Mouse (Mus musculus) CH12.LX (cell line): ENCODE measurements around the gene Tacc2. TPM values are rescaled to one million over a fixed set of nuclear protein-coding genes. Genes with fewer than 3 reads are reported as not detected.

Source experiments
- DNase-seq: peaks from one replicate; pipeline ENCODE4 v3.0.0-alpha.2; 2013; ENCODE audit errors: extremely low read depth
- H3K27ac ChIP-seq: 2 replicates; pipeline ENCODE4 v1.5.1; 2012; ENCODE audit warnings: low read depth, mild to moderate bottlenecking, control low read depth, moderate library complexity; ENCODE audit not compliant: insufficient read depth
- H3K27me3 ChIP-seq: replicated peaks from 2 replicates; pipeline ENCODE3; 2012; ENCODE audit warnings: inconsistent platforms
- H3K36me3 ChIP-seq, 2 experiments: replicated peaks in 1 of 2; 2 replicates each; pipeline versions ENCODE3 to v1.6.1; 2012; ENCODE audit warnings: inconsistent platforms in 1 of 2, low read length in 1 of 2, mild to moderate bottlenecking in 1 of 2, mixed read lengths in 1 of 2, moderate library complexity in 1 of 2; ENCODE audit not compliant: control insufficient read depth in 1 of 2, insufficient read depth in 1 of 2
- H3K4me1 ChIP-seq, 2 experiments: 2 replicates each; pipeline ENCODE4 v1.6.1; 2012; ENCODE audit warnings: inconsistent platforms in 1 of 2, moderate library complexity in 1 of 2; ENCODE audit not compliant: insufficient read depth in 2 of 2, control insufficient read depth in 1 of 2
- H3K4me2 ChIP-seq: 2 replicates; pipeline ENCODE4 v1.6.1; 2012; ENCODE audit warnings: low read depth, mild to moderate bottlenecking, control low read depth; ENCODE audit not compliant: poor library complexity, insufficient read depth, severe bottlenecking
- H3K4me3 ChIP-seq, 3 experiments: fragments of 150-350 bp in 1 of 3; sonication (generic) in 1 of 3; replicated peaks in 1 of 3; 2 replicates each; pipeline versions ENCODE3 to v1.5.1; 2011 to 2012; ENCODE audit warnings: low read depth in 2 of 3, low read length in 2 of 3, mild to moderate bottlenecking in 2 of 3, moderate library complexity in 2 of 3, control low read depth in 1 of 3, improper control_type of control experiment in 1 of 3, inconsistent platforms in 1 of 3, mixed read lengths in 1 of 3; ENCODE audit not compliant: poor library complexity in 1 of 3
- H3K79me2 ChIP-seq: replicated peaks from 2 replicates; pipeline ENCODE4 v1.6.1; 2012; ENCODE audit warnings: mild to moderate bottlenecking, moderate library complexity; ENCODE audit not compliant: control insufficient read depth, poor library complexity, insufficient read depth, severe bottlenecking; ENCODE audit errors: extremely low read depth
- H3K9ac ChIP-seq: 2 replicates; pipeline ENCODE4 v1.6.1; 2012; ENCODE audit warnings: low read depth, mild to moderate bottlenecking, control low read depth, moderate library complexity; ENCODE audit not compliant: insufficient read depth
- H3K9me3 ChIP-seq: replicated peaks from 2 replicates; pipeline ENCODE3; 2012; ENCODE audit warnings: low read length, inconsistent platforms, mixed read lengths
- CHD1 ChIP-seq: IDR thresholded peaks from 2 replicates; pipeline ENCODE4 v1.6.1; 2012; ENCODE audit warnings: low read depth, low read length, improper control_type of control experiment, inconsistent platforms
- CHD2 ChIP-seq: IDR thresholded peaks from 2 replicates; pipeline ENCODE4 v1.6.1; 2011; ENCODE audit warnings: low read length, improper control_type of control experiment
- CTCF ChIP-seq, 2 experiments: IDR thresholded peaks in 1 of 2; conservative IDR thresholded peaks in 1 of 2; 2 replicates each; pipeline ENCODE4 v1.5.1; 2011 to 2012; ENCODE audit warnings: low read depth in 2 of 2, low read length in 2 of 2, improper control_type of control experiment in 1 of 2, inconsistent platforms in 1 of 2, mild to moderate bottlenecking in 1 of 2, moderate library complexity in 1 of 2
- E2F4 ChIP-seq: IDR thresholded peaks from 2 replicates; pipeline ENCODE4 v1.6.1; 2011; ENCODE audit warnings: low read depth, low read length, improper control_type of control experiment; ENCODE audit not compliant: insufficient replicate concordance
- ELF1 ChIP-seq: IDR thresholded peaks from 2 replicates; pipeline ENCODE4 v1.6.1; 2014; ENCODE audit warnings: low read depth, mild to moderate bottlenecking, inconsistent platforms, low read length, improper control_type of control experiment
- EP300 ChIP-seq: IDR thresholded peaks from 2 replicates; pipeline ENCODE4 v1.6.1; 2011; ENCODE audit warnings: low read length, improper control_type of control experiment
- ETS1 ChIP-seq: conservative IDR thresholded peaks from 2 replicates; pipeline ENCODE4 v1.6.1; 2012; ENCODE audit warnings: low read depth, mild to moderate bottlenecking, inconsistent platforms, low read length, improper control_type of control experiment, moderate library complexity
- HCFC1 ChIP-seq: IDR thresholded peaks from 2 replicates; pipeline ENCODE4 v1.6.1; 2012; ENCODE audit warnings: low read depth, mild to moderate bottlenecking, inconsistent platforms, low read length, improper control_type of control experiment
- IRF4 ChIP-seq: IDR thresholded peaks from 2 replicates; pipeline ENCODE4 v1.6.1; 2014; ENCODE audit warnings: low read depth, mild to moderate bottlenecking, inconsistent platforms, low read length, improper control_type of control experiment
- JUN ChIP-seq: IDR thresholded peaks from 2 replicates; pipeline ENCODE4 v1.6.1; 2011; ENCODE audit warnings: low read depth, mild to moderate bottlenecking, low read length, improper control_type of control experiment, moderate library complexity; ENCODE audit not compliant: insufficient read depth
- JUND ChIP-seq: conservative IDR thresholded peaks from 2 replicates; pipeline ENCODE4 v1.6.1; 2011; ENCODE audit warnings: low read depth, low read length, improper control_type of control experiment
- MAFK ChIP-seq: IDR thresholded peaks from 2 replicates; pipeline ENCODE4 v1.6.1; 2011; ENCODE audit warnings: low read length, improper control_type of control experiment; ENCODE audit not compliant: insufficient replicate concordance
- MAX ChIP-seq: IDR thresholded peaks from 2 replicates; pipeline ENCODE4 v1.6.1; 2011; ENCODE audit warnings: low read length, improper control_type of control experiment
- MEF2A ChIP-seq: IDR thresholded peaks from 2 replicates; pipeline ENCODE4 v1.6.1; 2014; ENCODE audit warnings: low read depth, mild to moderate bottlenecking, inconsistent platforms, low read length, improper control_type of control experiment, borderline replicate concordance
- MYC ChIP-seq: IDR thresholded peaks from 2 replicates; pipeline ENCODE4 v1.6.1; 2011; ENCODE audit warnings: low read depth, mild to moderate bottlenecking, improper control_type of control experiment, low read length
- POLR2A ChIP-seq: IDR thresholded peaks from 2 replicates; pipeline ENCODE4 v1.6.1; 2011; ENCODE audit warnings: low read depth, mild to moderate bottlenecking, improper control_type of control experiment, low read length
- RCOR1 ChIP-seq: conservative IDR thresholded peaks from 2 replicates; pipeline ENCODE4 v1.6.1; 2012; ENCODE audit warnings: low read depth, mild to moderate bottlenecking, inconsistent platforms, low read length, improper control_type of control experiment
- SIN3A ChIP-seq: IDR thresholded peaks from 2 replicates; pipeline ENCODE4 v1.6.1; 2012; ENCODE audit warnings: low read length, improper control_type of control experiment, inconsistent platforms
- TBP ChIP-seq: conservative IDR thresholded peaks from 2 replicates; pipeline ENCODE4 v1.6.1; 2011; ENCODE audit warnings: low read depth, low read length, improper control_type of control experiment
- TCF12 ChIP-seq: IDR thresholded peaks from 2 replicates; pipeline ENCODE4 v1.6.1; 2014; ENCODE audit warnings: low read depth, mild to moderate bottlenecking, inconsistent platforms, low read length, improper control_type of control experiment
- UBTF ChIP-seq: IDR thresholded peaks from 2 replicates; pipeline ENCODE4 v1.6.1; 2012; ENCODE audit warnings: low read depth, mild to moderate bottlenecking, inconsistent platforms, low read length, improper control_type of control experiment, moderate library complexity
- ZC3H11A ChIP-seq: IDR thresholded peaks from 2 replicates; pipeline ENCODE4 v1.6.1; 2012; ENCODE audit warnings: low read depth, mild to moderate bottlenecking, inconsistent platforms, low read length, improper control_type of control experiment
- ZNF384 ChIP-seq: IDR thresholded peaks from 2 replicates; pipeline ENCODE4 v1.6.1; 2012; ENCODE audit warnings: low read depth, low read length, improper control_type of control experiment, inconsistent platforms
- dilution Hi-C: fragments of 300-500 bp; cut with MboI; formaldehyde crosslinking; loops from 2 replicates; pipeline ENCODE4 v1.14.3; 2020; ENCODE audit warnings: low sequenced_read_pairs; ENCODE audit not compliant: extremely low pct_unique_long_range_greater_than_20kb, extremely low pct_ligation_motif_present
- in situ Hi-C: fragments of 300-500 bp; cut with MboI; formaldehyde crosslinking; loops from 3 replicates; pipeline ENCODE4 v1.14.3; 2019; ENCODE audit warnings: low sequenced_read_pairs, low pct_ligation_motif_present, low pct_unique_long_range_greater_than_20kb, mixed read lengths
- polyA plus RNA-seq: library from polyadenylated mRNA; unstranded; fragments of >175 nt; gene quantifications from 2 replicates; pipeline ENCODE4 v1.2.1, GENCODE M21; 2012; ENCODE audit warnings: low read depth; ENCODE audit not compliant: insufficient read length
- total RNA-seq, 2 experiments: library from RNA; depleted of rRNA; stranded (reverse); fragments of 300-350 nt in 1 of 2; fragments of >200 nt in 1 of 2; gene quantifications; 2 replicates each; pipeline ENCODE4 v1.2.3; 2012 to 2014

Tacc2 gene
- total and polyA plus RNA-seq, 3 experiments = 0.13 to 0.41 TPM; not detected in 1

DNA sequence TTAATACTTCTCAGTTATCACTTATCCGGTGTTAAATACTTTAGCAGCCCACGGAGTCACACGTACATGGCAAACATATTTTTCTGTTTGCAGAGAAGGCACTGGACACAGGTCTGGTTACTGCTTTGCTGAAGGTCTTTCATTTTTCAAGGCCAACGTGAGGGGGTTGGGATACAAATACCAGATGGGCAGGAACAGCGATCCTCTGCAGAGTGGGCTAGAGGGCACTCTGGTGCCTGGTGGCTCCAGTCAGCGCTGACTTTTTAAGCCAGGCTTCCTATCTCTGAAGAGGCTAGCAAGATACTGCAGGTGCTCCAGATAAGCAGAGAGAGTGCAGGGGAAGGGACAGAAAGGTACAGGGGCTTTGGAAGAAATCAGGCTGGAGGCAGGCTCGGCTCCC is 58.0 kb downstream of the Tacc2 start:
- Histone ChIP-seq H3K79me2 (no peaks in the 10 kb centered on the region), H3K4me3 (no peak overlapping the region), H3K4me1 (no peaks in the 10 kb centered on the region), H3K36me3 (no peaks in the 10 kb centered on the region), H3K9me3 (no peaks in the 10 kb centered on the region), H3K9ac (no peak overlapping the region), H3K27me3 (peaks cover 88% of the 10 kb centered on the region), H3K27ac (no peak overlapping the region), H3K4me2 (no peak overlapping the region)
- in situ Hi-C loops = no loop called here
- no peak for TF ChIP-seq E2F4
- TF ChIP-seq ZNF384 = no peak
- no peak for TF ChIP-seq MYC
- no peak for TF ChIP-seq MEF2A
- no peak for TF ChIP-seq TCF12
- TF ChIP-seq SIN3A = no peak
- no peak for TF ChIP-seq ELF1
- DNase-seq = no peak
- dilution Hi-C loops = no loop called here

GRCm38 (mm10) chr7:130636274-130636673 is 59.0 kb downstream of the Tacc2 start:
- no peak overlapping the region for H3K4me2 ChIP-seq
- dilution Hi-C loops = no loop called here
- H3K9ac ChIP-seq = no peak overlapping the region
- in situ Hi-C loops = no loop called here
- no peaks in the 10 kb centered on the region for H3K79me2 ChIP-seq
- no peak for DNase-seq
- H3K36me3 ChIP-seq = no peaks in the 10 kb centered on the region
- H3K4me1 ChIP-seq = no peaks in the 10 kb centered on the region
- no peaks in the 10 kb centered on the region for H3K9me3 ChIP-seq
- H3K27ac ChIP-seq = no peak overlapping the region
- peaks cover 89% of the 10 kb centered on the region for H3K27me3 ChIP-seq
- no peak overlapping the region for H3K4me3 ChIP-seq
- TF ChIP-seq RCOR1 (no peak), JUND (no peak), CTCF (conservative IDR thresholded peaks at IDR 0.05 in 1 of 2, IDR thresholded peaks at IDR 0.05 in 1 of 2; ENCODE audit: low read depth in 2 of 2, low read length in 2 of 2) (no peak), MAFK (no peak), ELF1 (no peak), ETS1 (no peak), CHD1 (no peak), JUN (no peak), POLR2A (no peak), CHD2 (no peak), IRF4 (no peak), ZNF384 (no peak), MYC (no peak), UBTF (no peak), EP300 (no peak), MAX (no peak), MEF2A (no peak), ZC3H11A (no peak), HCFC1 (no peak), TBP (no peak)
- TF ChIP-seq, all 38 proteins: peak for 0
